Mouse (Mus musculus) stomach, postnatal 0 days (tissue): Measurements from ENCODE around the gene Trim28.

ENCODE experiments used
- CTCF ChIP-seq: IDR thresholded peaks from 2 replicates; pipeline ENCODE4 v1.5.1; 2016; ENCODE audit warnings: antibody characterized with exemption, low read depth, mild to moderate bottlenecking, moderate library complexity
- EP300 ChIP-seq: optimal IDR thresholded peaks from 2 replicates; pipeline ENCODE3; 2016; ENCODE audit warnings: antibody characterized with exemption

DNA sequence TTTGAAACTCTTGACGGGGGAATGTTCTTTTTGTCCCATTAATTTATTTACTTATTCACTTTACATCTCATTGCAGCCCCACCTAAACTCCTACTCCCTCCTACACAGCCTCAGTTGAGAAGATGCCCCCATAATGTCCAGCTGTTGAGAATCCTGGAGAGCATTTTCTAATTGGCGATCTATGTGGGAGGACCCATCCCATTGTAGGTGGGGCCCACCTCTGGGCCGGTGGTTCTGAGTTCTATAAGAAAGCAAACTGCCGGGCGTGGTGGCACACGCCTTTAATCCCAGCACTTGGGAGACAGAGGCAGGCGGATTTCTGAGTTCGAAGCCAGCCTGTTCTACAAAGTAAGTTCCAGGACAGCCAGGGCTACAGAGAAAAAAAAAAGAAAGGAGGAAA is 12.0 kb upstream of the Trim28 start:
- TF ChIP-seq CTCF (no peak), EP300 (no peak)
